Mouse (Mus musculus) lung, adult 2 months (tissue): ENCODE measurements around the gene Slc29a4. TPM values are rescaled to one million over a fixed set of nuclear protein-coding genes. Genes with fewer than 3 reads are reported as not detected.

Experiments
- DNase-seq: peaks from one replicate; pipeline ENCODE4 v3.0.0; 2022
- H3K4me1 ChIP-seq: fragments of 200-500 bp; 2 replicates; pipeline ENCODE4 v1.6.1; 2011; ENCODE audit warnings: low read length; ENCODE audit not compliant: control insufficient read depth, insufficient read depth
- H3K4me3 ChIP-seq: fragments of 200-500 bp; replicated peaks from 2 replicates; pipeline ENCODE3; 2011; ENCODE audit warnings: low read depth, mild to moderate bottlenecking, control low read depth, low read length; ENCODE audit errors: extremely low read depth
- CTCF ChIP-seq: fragments of 200-500 bp; IDR thresholded peaks from 2 replicates; pipeline ENCODE4 v1.5.1; 2011; ENCODE audit warnings: mild to moderate bottlenecking, low read length, control low read depth; ENCODE audit not compliant: insufficient read depth
- POLR2A ChIP-seq: fragments of 200-500 bp; IDR thresholded peaks from 2 replicates; pipeline ENCODE4 v1.6.1; 2011; ENCODE audit warnings: low read depth, mild to moderate bottlenecking, control low read depth, low read length, borderline replicate concordance; ENCODE audit errors: extremely low read depth
- WGBS: fragments of 180-500 bp; shearing (Covaris S2); methylation state at CpG from one replicate; pipeline ENCODE4 v1.1.7; 2018; 5-methylcytosine and 5-hydroxymethylcytosine counted together
- polyA plus RNA-seq: library from polyadenylated mRNA; depleted of rRNA; stranded (reverse); fragments of >200 nt; gene quantifications from 2 replicates; pipeline ENCODE4 v1.2.3, GENCODE M21; 2012

The Slc29a4 gene
- polyA plus RNA-seq, 1 experiment = 2.7 TPM

GRCm38 (mm10) chr5:142724265-142724664 is 32.0 kb downstream of the Slc29a4 start:
- no peak overlapping the region for H3K4me3 ChIP-seq
- WGBS = 91% methylated on average over 7 of the region's 7 CpGs
- H3K4me1 ChIP-seq = no peaks in the 10 kb centered on the region
- no peak for DNase-seq
- TF ChIP-seq CTCF = no peak
- no peak for TF ChIP-seq POLR2A

- TF ChIP-seq POLR2A (no peak), CTCF (no peak)
- WGBS = 86% methylated on average over 6 of the region's 6 CpGs
Measured at GRCm38 (mm10) chr5:142726748-142727147, 34.4 kb downstream of the Slc29a4 start.

GRCm38 (mm10) chr5:142728301-142728700 is 36.0 kb downstream of the Slc29a4 start:
- no peak for TF ChIP-seq POLR2A
- TF ChIP-seq CTCF = no peak
- no peak overlapping the region for H3K4me3 ChIP-seq
- 96% methylated on average over 16 of the region's 16 CpGs for WGBS
- H3K4me1 ChIP-seq = 0 out of 2 replicates have a peak, but pooled peaks cover 2% of the 10 kb centered on the region
- no peak for DNase-seq

More at GRCm38 (mm10) chr5:142726748-142727147, 34.4 kb downstream of the Slc29a4 start:
- Histone ChIP-seq H3K4me3 (no peak overlapping the region), H3K4me1 (0 out of 2 replicates have a peak, but pooled peaks cover 2% of the 10 kb centered on the region)
- no peak for DNase-seq

GRCm38 (mm10) chr5:142730295-142730694 is 38.0 kb downstream of the Slc29a4 start:
- Histone ChIP-seq H3K4me3 (no peak overlapping the region), H3K4me1 (0 out of 2 replicates have a peak, but pooled peaks cover 2% of the 10 kb centered on the region)
- 62% methylated on average over 12 of the region's 12 CpGs for WGBS
- TF ChIP-seq POLR2A = no peak
- TF ChIP-seq CTCF = no peak
- no peak for DNase-seq

- no peak for DNase-seq
- TF ChIP-seq POLR2A (no peak), CTCF (no peak)
- Histone ChIP-seq H3K4me3 (no peak overlapping the region), H3K4me1 (0 out of 2 replicates have a peak, but pooled peaks cover 2% of the 10 kb centered on the region)
- WGBS = 88% methylated on average over 11 of the region's 11 CpGs
Measured at GRCm38 (mm10) chr5:142731916-142732315, 39.6 kb downstream of the Slc29a4 start.

- H3K4me3 ChIP-seq = no peak overlapping the region
- no peak for TF ChIP-seq CTCF
- TF ChIP-seq POLR2A = no peak
- no peaks in the 10 kb centered on the region for H3K4me1 ChIP-seq
- DNase-seq = no peak
- 71% methylated on average over 8 of the region's 8 CpGs for WGBS
Measured at GRCm38 (mm10) chr5:142739941-142740340, 47.6 kb downstream of the Slc29a4 start.

GRCm38 (mm10) chr5:142747026-142747629 is 54.8 kb downstream of the Slc29a4 start:
- H3K4me3 ChIP-seq = no peak overlapping the region
- WGBS = 54% methylated on average over 12 of the region's 12 CpGs
- TF ChIP-seq POLR2A = no peak
- no peak for TF ChIP-seq CTCF
- no peak for DNase-seq
- no peaks in the 10 kb centered on the region for H3K4me1 ChIP-seq

GRCm38 (mm10) chr5:142750173-142750572 is 57.9 kb downstream of the Slc29a4 start:
- TF ChIP-seq POLR2A (no peak), CTCF (no peak)
- Histone ChIP-seq H3K4me3 (no peak overlapping the region), H3K4me1 (no peaks in the 10 kb centered on the region)
- WGBS = 86% methylated on average over 11 of the region's 11 CpGs
- no peak for DNase-seq

GRCm38 (mm10) chr5:142752241-142752640 is 59.9 kb downstream of the Slc29a4 start:
- no peak for TF ChIP-seq CTCF
- no peak for TF ChIP-seq POLR2A
- Histone ChIP-seq H3K4me1 (no peaks in the 10 kb centered on the region), H3K4me3 (no peak overlapping the region)
- no peak for DNase-seq
- WGBS = 69% methylated on average over 13 of the region's 13 CpGs

GRCm38 (mm10) chr5:142759786-142760185 is 67.5 kb downstream of the Slc29a4 start:
- DNase-seq = no peak
- no peak for TF ChIP-seq POLR2A
- TF ChIP-seq CTCF = no peak
- no peaks in the 10 kb centered on the region for H3K4me1 ChIP-seq
- H3K4me3 ChIP-seq = no peak overlapping the region
- WGBS = 75% methylated on average over 8 of the region's 8 CpGs
